Mouse (Mus musculus): Measurements from ENCODE around the gene Zpbp2.

The Zpbp2 gene

DNA sequence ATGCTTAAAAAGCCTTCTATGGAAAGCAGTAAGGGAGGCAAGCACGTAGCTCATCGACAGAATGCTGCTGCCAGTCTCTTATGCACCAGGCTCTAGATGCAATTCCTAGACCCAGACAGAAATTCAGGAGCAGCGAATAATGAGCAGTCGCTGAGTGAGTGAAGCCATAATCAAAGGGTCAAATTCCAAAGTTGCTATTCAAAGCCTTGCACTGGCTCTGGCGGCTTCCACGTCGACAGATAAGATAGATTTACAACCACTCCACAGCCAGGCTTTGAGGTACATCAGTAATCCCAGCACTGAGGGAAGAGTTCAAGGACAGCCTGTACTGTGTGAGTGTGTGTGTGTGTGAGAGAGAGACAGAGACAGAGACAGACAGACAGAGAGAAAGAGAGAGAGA lies 10.0 kb downstream of the Zpbp2 start:
- no peak for DNase-seq

DNA sequence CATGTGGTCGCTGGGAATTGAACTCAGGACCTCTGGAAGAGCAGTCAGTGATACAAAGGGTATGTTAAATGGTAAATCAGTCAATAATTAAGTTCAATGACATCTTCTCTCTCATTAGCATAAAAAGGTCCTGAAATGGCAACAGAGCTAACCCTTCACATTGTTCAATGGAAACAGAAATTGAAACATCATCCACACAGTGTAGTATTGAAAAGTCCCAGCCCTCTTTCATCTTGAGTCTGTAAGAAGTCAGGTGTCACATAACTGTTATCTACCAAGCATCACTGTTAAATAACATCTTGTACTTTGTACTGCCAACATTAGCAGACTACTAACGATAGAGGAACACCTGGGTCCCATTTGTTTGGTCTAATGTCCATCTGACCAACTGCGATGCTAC lies 12.1 kb downstream of the Zpbp2 start:
- no peak for DNase-seq

DNA sequence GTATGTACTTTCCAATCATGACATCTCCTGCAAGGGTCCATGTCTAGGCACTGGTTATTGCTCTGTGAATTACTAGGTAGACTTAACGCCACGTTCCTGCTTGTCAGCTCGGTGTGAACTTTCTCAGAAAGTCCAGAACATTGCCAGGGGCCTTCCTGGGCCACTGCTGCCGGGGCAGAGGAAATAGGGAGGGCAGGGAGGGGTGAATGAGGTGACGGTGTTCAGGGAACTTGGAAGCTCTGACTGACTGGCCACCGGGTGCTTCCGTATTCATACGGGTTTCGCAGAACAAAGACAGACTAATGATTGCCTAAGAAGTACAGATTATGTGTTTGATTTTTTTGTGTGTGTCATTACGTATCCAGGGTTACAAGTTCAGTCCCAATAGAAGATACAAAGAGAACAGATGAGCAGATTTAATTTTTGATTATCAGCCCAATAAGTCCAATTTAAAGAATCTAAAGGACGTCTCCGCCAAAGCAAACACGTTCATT lies 13.1 kb downstream of the Zpbp2 start:
- no peak for DNase-seq

DNA sequence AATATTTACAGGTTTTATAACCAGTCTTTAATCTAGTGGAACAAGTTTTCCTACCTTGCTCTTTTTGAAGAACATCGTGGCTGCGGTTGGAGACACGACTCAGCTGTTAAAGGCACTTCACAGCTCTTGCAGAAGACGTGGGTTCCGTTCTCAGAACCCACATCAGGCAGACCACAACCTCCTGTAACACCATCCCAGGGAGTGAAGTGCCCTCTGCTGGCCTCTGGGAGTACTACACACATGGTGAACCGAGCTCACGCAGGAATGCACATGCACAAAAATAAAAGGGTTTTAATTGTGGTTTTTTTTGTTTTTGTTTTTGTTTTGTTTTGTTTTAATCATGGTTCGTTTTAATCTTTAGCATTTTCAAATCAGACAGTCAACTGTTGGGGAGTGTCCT lies 17.4 kb downstream of the Zpbp2 start:
- no peak for DNase-seq

DNA sequence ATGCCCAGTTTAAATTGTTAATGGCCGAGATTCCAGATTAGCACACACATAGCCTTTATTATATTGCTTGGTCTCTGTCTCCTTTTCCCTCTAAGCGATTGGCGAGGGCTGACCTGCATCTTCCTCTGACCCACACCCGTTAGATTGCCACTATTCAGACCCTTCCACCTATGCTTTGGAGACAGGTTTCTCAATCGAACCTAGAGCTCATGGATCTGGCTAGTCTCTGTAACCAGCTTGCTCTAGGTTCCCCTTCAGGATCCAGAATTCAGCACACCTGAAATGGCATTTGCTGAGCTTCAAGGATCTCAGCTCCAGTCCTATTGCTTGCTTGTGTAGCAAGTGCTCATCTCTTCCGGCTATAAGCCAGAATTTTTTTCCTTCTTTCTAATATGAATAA lies 18.6 kb downstream of the Zpbp2 start:
- no peak for DNase-seq

DNA sequence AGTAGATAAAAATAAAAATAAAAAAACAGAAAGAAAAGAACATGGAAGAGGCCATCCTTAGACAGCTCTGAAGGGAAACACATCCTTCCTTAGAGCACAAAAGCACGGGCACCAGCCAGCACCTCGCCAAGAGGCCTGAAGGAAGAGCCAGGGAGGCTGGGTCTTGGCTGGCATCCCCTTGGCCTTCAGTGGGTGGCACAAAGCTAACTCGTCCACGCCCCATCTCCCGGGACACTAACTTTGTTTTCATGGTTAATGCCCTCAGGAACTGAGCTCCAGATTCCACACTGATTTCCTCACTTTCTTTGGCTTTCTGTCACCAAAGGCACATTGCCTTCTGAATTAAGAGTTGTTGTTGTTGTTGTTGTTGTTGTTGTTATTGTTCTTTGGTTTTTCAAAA lies 26.9 kb downstream of the Zpbp2 start:
- no peak for DNase-seq

DNA sequence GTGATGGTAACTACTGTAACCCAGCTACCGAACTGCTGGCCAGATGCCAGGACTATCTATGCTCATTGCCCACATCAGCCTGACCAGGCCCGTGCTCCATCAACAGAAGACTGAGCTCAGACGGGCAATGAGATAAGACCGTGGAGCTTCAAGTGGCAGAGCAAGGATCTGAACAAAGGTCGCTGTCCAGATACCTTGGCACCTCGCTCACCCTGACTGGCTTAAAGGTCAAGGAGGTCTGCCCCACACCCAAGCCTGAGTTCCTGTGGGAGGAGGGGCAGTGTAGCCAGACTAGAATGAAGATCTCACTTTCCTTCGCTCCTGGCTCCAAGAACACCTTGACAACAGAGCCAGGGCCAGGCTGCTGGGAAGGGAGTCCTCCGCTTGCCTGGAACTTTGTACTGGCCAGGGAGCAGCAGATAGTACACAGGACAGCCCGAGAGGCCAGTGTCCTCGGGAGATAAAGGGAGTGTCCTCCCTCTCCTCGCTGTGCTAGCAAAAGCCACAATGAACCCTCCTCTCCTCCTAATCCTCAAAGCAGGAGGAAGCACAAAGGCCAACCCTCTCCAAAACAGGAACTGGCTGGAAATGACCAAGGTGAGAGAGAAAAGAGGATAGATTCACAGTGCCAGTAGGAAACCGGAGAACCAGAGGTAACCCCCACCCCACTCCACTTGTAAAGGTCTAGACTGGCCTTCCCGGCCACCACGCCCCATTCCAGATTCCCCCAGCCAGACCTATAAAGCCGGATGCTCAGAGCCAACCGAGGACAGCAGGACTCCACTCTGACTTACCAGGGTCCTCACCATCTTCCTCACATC lies 29.6 kb downstream of the Zpbp2 start:
- no peak for DNase-seq

DNA sequence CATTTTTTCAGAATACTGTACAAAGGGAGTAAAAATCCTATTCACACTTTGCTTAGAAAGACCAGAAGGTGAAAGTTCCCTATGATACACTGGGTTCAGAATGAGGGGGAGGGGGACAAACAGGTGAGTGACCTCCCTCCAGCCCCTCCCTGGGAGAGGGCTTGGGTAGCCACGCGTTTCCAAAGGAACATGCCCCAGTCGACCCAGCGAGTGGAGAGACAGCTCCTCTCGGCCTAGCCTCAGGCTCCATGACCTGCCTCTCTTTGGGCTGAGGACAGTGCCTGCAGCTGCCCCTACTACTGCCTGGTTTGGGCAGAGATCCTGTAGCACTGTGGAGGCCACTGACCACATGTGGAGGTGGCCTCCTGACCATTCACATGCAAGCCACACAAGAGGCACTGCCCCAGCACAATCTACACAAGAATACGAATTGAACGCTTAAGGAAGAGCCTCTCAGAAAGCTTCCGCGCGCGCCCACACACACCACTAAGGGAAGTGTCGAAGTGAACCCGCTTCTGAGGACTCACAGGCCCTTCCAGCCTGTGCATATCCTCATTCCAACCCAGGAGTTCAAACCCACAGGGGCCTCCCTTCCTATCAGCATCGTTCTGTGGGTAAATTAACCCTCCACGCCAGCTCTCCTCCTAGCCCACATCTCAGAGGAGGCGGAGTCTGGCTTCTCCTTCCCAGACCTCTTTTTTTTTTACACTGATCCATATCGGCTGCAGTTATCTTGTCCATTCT lies 30.6 kb downstream of the Zpbp2 start:
- no peak for DNase-seq

DNA sequence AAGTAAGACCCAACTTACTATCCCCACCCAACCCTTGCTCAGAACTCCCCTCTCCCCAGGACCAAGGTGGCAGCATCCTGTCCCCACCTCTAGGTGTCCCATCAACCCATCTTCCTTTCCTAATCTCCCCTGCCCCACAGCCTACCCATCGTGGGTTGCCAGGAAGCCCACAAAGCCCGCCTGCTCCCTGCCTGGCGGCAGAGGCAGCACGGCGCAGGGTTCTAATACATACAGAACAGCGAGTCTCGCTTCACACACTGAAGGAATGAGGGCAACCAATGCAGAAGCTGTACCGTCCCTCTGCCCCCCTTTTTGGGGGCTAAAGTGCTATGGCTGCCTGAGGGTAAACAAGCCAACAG lies 31.1 kb downstream of the Zpbp2 start:
- DNase-seq, result no peak

DNA sequence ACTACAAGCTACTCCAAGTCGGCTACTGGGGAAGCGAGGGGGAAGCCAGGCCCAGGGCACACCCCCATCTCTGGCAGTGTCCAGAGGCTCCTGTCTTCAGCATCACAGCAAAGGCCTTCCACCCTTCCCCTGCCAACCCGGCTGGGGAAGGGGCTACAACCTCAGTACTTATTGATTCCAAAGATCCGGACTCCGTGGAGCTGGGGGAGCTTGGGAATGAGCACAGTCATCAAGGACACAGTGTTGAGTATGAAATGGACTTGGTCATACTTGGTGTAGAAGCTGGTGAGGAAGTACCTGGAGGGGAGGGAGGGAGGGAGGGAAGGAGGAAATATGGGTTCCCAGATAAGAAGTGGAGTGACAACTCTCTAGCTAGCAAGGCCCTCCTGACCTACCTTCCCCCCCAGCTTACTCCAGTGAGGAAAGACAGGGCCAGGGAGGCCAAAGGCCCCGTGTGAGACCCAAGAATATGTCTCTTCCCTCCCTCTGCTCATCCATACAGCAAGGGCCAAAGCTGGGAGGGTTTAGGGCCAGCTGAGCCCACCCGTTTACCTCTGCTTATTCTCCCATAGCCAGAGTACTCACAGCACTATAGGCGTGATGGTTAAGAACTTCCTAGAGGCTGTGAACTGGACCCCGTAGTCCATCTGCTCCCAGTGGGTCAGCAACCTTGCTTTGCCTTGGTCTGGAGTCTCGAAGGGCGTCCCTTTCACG lies 31.8 kb downstream of the Zpbp2 start:
- DNase-seq, result no peak

DNA sequence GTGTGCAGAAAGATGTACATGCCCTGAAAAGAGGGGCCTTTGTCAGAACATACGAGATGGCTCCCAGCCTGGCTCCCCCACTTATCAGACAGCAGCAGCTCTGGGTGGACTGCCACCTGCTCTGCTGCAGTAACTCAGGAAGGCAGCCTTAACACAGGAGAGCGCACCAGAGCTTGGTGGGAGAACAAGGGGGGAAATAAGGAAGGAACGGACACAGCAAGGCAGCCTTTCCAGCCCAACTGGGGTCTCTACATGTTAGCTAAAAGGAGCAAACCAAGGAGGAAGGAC lies 32.3 kb downstream of the Zpbp2 start:
- no peak for DNase-seq

DNA sequence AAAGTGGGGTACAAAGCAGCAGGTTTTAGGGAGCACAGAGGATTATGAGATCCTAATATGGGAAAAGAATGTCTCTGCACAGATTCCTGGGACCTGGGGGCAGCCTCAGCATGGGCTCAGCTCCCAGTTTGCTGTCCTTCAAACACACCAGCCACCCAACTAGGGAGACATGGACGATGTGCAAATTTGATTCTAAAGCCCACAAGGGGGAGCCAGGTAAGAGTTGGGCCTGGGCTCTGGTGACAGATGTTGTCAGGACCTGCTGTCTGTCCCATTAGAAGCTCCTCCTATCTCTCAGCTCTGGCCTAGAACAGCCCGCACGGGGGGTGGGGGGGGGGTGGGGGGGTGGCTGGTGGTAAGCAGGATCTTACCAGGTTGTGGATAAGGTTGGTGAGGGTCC lies 32.7 kb downstream of the Zpbp2 start:
- DNase-seq, result no peak

DNA sequence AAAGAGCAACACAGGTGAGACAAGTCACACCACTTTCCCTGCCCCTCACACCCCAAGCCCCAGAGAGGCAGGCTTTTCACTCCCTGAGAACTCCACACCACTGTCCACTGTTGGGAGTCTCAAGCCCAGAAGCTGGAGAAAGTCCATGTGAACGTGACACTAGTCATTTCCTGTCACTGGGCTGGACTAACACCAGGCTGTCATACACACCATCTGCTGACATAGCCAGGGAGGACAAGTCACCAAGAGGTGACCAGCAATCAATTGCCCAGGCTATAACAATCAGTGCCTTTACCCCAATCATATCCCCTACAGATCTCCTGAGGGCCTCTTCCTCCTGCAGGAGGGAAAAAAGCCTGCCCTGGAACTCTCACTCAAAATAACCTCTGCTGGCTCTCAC lies 33.2 kb downstream of the Zpbp2 start:
- DNase-seq, result no peak

DNA sequence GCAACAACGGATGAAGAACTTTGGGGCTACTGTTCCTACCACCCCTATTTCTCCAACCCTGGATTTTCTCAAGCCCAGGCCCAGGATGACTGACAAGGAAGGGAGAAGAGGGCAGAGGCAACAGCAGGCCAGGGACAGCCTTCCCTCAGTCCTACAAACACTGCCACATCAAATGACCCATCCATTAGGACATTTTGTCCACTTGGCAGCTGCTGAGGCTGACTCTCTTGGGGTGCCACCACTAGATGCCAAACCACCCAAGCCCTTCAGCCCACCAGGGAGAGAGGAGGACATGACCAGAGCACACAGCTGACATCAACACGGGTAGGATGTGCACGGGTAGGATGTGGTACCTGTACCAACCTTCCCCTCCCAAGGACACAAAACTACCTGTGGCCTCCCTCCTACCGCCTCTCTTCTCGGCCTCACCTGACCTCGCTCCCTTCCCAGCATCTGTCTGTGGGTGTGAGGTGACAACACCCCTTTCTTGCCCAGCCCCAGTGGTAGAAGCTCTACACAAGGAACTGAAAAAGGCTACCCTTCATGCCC lies 33.8 kb downstream of the Zpbp2 start:
- no peak for DNase-seq

DNA sequence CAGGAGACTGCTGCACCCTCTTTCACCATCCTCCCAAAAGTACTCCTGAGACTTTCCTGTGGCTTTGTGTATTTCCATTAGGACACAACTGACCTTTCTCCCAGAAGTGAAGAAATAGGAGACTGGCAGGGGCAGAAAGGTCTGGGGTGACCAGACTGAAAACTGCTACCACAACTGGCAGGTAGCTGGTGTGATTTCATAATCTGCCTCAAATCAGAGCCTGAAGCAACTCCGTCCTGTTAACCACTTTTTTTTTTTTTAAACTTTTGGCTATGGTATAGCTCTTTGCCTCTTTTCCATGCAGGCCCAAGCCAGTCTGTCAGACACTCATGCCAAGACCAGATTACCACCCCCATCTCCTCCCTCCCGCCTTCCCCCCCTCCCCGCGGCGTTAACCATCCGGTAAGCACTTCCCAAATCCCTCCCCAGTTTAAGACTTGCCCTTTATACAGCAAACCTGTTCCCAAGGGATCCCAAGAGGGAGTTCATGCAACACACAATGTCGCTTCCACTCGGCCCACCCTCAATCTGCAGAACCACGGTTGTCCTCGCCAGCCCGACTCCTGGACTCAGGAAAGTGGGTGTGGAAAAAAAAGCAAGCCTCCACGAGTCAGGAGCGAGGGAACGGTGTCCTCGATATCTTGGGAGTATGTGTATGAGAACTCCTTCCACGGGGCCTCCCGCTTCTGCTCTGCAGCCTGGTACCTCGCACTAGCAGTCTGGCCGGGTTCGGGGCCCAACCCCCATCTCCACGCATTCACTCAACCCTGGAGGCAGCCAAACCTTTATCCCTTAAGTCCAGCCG lies 35.4 kb downstream of the Zpbp2 start:
- DNase-seq, result no peak

DNA sequence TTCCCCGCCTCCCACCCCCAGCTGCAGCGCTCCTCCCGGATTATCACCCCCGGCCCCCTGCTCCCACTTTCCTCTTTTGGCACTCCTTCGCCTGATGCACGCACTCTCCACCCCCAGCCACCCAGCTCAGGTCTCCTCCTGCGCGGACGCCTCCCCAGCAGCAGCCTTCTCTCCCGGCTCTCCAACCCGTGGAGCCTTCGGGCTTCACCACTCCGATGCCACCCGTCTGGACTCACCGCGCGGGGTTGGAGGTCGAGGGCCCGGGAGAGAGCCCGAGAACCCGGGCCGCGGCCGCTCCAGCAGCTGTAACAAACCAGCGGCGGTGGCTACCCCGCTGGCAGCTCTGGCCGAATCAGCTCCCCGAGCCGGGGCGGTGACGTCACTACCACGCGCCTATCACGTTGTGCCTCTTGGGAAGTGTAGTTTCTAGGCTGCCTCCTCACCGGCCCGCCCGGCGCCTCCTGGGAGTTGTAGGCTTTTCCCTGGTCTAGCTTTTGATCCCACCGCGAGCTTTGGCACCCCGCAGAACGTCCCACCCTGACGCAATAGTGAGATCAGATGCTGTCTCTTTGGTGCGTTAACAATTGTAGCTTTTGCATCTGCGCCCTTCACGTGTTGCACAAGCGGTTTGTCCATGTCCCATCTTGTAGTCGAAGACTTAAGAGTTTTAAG lies 36.1 kb downstream of the Zpbp2 start, which contains the start of gene Ormdl3:
Ormdl3 (minus strand) TSS at position 477 of the 672 bp plus-strand sequence.
- DNase-seq, result peak; percentile 97

DNA sequence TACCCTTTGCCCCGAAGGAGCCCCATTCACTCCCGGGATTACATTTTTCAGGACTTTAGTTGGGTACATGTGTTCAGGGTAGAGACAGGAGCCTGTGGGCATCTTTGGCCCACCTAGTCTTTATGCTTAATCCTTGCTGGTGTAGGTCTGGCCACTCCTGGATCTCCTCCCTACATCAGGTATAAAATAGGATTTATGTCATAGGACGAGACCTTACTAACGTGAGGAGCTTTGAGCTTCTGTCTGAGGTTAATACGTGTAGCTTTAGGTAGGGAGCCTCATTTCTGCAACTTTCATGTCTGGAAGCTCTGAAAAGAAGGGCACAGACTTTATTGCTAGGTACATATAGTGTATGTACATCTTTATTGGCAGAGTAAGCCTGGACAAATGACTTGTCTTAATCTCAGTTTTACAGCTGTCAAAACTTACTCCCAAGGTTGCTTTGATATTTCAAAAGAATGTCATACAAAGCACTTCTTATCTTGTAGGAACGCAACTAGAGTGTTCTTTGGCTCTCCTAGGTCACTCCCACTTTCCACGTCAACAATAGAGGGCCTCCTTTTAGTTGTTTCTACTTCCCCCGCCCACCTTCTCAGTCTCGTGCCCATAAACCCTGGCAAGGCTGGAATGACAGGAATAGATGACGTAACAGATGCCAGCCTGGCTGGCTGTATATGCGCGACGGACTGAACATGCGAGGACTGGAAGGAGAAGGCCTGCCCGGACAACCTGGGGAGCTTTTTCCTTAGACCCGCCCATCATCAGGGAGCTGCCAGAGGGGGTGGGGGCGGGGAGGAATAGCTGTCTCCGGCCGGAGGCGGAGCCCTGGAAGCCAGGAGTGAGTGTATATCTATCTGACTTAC lies 37.0 kb downstream of the Zpbp2 start:
- DNase-seq, result peak; percentile 42

DNA sequence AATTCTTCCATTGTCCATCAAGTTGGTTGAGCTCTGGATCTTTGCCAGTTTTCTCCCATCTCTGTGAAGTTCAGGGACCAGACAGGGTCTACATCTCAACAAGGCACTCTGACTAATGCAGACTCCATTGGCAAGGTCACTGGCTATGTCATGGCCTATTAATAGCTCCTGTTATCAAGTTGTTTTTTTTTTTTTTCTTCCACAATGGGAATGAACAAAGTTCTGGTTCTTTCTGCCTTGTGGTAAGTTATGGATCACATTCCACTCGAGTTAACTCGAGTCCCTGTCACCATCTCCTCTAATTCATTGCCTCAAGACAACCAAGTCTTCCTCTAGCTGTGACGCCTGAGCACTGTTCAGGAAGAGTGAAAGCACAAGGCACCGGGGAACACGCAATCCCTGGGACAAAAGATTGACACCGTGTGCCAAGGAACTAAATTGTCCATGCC lies 38.0 kb downstream of the Zpbp2 start:
- DNase-seq, result no peak

DNA sequence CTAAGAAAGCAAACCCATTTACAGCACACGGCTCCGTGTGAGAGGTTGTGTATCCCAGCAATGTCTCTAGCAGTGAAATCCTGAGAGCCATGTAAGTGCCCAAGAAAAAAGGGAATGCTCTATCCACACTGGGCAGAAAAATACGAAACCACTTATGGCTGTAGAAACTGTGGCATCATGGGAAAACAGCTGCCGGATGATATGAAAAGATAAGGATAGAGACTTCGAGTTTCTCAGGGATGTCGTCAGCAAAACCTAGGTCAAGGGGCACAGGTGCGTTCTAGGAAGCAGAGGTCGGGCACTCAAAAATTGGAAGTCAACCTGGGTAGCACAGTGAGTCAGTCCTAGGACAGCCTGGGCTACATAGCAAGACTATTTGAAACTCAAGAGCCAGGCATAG lies 38.4 kb downstream of the Zpbp2 start:
- no peak for DNase-seq

DNA sequence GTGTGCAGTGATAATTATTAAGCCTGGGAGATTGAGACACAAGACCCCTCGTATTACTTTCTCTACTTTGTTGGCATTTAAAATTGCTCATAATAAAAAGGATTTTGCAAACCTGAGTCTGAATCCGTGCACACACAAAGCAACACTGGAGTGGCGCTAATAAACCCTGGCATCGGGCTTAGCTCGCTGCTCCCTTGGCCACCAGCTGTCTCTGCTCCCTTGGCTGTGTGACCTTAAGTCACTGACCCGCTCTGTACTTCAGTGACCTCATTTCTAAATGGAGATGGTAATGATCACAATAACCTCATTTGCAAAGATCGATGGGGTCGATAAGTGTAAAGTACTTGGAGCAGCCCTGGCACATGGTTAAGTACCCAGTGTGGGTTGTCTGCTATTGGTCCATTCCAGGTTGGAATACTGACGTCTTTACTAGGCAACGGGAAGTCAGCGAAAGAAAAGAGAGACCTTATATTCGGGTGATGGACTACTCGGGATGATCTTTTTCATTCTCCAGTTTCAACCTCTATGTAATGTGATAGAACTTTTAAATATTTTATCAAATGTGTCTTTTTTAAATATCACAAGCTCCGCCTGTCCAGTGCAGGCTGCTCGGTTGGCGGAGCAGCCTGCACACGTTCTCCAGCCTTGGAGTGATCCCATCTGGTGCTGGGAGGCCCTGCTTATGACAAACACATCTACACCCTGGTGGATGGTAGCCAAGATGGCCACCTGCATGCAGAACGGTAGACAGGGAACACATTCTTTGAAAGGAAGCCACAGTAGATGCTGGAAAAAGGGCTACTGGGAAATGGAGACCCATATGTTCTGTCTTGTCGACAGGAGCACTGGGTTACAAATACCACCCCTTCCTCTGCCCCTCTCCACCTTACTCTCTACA lies 39.9 kb downstream of the Zpbp2 start:
- no peak for DNase-seq

Measured in cerebellum, adult 8-10 months (tissue).